Mouse (Mus musculus) right cerebral cortex, postnatal 4 days (tissue): ENCODE measurements around the gene Cflar.

Experiments used
- DNase-seq: peaks from one replicate; pipeline ENCODE4 v3.0.0-alpha.2; 2022

The Cflar gene

GRCm38 (mm10) chr1:58713081-58713892, 2.0 kb downstream of the Cflar start:
- peak; percentile 37 for DNase-seq

- peak; percentile 36 for DNase-seq
Observed at GRCm38 (mm10) chr1:58713893-58714231, 2.6 kb downstream of the Cflar start.

DNA sequence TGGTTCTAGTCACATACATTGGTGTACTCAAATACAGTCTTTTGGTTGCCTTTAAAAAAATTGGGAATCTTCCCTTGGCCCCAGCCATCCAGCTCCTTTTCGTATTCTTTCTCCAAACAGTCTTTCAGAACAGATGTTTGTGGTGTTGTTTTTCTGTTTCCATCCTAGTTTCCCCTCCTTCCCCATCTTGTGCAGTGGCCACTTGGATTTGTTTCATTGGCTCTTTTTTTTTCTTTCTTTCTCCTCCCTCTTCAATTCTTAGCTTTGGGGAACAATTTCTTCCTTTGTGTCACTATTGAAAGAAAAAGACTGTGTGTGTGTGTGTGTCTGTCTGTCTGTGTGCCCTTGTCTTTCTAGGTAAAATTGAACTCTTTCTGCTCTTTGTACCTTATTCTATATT, 3.1 kb downstream of the Cflar start:
- DNase-seq = no peak

GRCm38 (mm10) chr1:58715536-58715935, 4.2 kb downstream of the Cflar start:
- DNase-seq = no peak

GRCm38 (mm10) chr1:58716162-58716882, 5.0 kb downstream of the Cflar start:
- no peak for DNase-seq

DNA sequence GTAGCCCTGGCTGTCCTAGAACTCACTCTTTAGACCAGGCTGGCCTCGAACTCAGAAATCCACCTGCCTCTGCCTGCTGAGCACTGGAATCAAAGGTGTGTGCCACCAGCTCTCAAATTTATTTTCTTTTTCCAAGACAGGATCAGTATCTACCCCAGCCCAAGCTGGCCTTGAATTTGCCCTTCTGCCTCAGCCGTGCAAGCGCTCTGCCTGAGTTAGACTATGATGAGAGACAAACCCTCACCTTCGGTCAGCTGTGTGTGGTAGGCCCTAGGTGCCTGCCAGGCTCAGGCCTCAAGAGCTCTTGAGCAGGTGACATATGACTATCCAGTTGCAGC, 5.5 kb downstream of the Cflar start:
- DNase-seq = no peak

GRCm38 (mm10) chr1:58717589-58718270, 6.4 kb downstream of the Cflar start:
- DNase-seq = no peak

DNA sequence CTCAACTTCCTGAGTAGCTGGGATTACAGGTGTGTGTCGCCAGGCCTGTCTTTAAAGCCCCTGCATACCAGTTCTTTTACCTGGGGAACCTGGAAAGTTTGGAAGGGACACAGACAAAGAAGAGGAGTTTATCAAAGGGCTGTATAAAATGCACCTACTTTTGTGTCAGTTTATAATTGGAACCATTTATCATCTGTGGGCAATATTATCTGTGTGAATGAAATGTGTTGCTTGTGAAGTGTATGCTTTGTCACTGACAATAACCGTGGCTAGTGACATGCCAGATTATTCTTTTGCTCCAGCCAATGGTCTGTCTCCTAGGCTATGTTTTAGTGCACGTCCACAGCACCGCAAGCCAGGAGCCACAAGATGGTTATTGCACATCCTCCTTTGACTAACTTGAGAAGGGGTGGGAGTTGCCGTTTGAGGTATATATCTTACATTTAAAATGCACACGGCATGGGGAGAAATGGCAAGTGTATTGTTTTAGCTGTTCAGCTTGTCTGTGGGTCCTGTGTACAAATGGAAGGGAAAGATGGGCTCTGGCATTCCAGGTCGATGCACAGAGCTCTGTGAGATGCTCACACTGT, 8.1 kb downstream of the Cflar start:
- no peak for DNase-seq

- DNase-seq = no peak
Observed at GRCm38 (mm10) chr1:58720090-58720489, 8.8 kb downstream of the Cflar start.

GRCm38 (mm10) chr1:58720988-58721387, 9.7 kb downstream of the Cflar start:
- DNase-seq = no peak

- no peak for DNase-seq
Observed at GRCm38 (mm10) chr1:58722115-58722938, 11.0 kb downstream of the Cflar start.

- DNase-seq = no peak
Observed at GRCm38 (mm10) chr1:58723062-58723808, 11.9 kb downstream of the Cflar start.

GRCm38 (mm10) chr1:58723809-58724405, 12.6 kb downstream of the Cflar start:
- DNase-seq = no peak

DNA sequence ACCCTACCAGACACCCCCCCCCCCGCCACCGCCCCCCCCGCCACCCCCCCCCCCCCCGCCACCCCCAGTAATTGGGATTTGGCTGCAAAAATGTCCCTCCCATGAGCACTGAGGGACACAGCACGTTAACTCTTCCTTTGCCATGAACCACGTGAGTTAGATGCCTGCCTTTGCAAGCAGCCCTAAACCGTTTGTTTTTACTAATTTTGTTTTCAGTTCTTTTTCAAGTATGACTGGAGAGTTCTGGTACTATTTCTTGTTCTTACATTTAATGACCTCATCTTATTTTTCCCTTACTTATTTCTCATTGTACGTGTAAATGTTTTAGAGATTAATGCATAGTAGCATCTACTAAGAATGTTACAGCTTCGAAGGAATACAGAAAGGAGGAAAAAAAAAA, 13.2 kb downstream of the Cflar start:
- DNase-seq = no peak

DNA sequence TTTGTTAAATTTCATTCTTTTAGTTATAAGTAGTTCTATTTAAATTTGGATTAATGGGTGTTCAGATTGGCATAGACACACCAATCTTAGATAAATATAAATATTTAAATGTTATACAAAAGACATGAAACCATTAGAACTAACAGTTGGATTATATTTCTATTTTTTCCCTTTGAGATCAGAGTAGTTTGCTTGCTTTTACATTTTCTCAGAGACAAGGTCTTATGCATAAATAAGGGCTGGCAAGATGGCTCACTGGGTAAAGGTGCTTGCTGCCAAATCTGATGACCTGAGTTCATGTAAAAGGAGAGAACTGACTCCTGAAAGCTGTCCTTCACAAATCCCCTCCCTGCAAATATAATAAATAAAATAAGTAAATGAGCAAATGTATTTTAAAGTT, 13.8 kb downstream of the Cflar start:
- no peak for DNase-seq

DNA sequence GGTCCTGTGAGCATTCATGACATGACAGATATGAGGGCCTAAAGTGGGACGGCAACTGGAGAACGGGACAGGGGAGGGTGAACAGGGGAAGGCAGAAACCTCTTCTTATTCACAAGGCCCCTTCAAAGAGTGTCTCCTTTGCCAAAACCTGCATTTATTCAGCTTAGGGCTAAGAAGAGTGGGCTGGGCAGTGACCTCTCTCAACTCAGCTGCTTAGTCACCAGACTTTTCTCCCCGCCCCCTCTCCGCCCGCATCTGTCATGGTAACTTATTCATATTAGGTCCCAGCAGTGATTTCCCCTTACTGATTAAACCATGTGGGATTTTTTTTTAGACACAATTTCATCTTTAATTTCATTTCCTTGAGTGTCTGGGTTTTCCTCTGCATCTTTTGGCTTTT, 14.5 kb downstream of the Cflar start:
- no peak for DNase-seq

DNA sequence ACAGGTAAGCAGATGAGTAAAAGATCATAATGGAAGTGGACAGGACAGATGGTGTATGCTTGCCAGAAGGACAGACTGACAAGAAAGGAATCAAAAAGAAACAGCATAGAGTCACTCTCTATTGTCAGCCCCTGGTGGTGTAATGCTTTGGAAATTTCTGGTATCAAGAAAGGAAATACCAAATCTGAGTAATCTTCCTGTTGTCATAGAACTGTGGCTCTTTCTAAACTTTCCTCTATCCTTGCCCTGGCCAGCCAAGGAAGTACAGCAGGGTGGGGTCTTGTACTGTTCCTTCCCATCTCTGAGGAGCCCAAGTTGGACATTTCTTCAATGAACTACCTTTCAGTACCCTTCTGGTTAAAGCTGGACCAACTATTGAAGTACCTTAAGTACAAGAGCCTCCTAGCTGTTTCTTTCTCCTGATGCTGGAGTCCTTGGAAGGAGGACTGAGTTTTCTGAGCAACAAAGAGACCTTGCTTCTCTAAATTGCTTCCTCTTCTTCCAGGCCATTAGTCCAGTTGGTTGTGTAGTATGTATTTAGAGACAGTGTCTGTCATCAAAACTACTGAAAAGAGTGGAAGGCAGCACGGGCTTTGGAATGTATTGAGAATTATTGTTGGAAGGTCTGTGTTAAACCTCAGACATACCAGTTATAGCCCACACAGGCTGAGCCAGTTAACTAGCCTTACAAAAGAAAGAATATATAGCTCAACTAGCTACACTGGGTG, 15.9 kb downstream of the Cflar start:
- no peak for DNase-seq

- DNase-seq = no peak
Observed at GRCm38 (mm10) chr1:58727747-58728589, 16.7 kb downstream of the Cflar start.

DNA sequence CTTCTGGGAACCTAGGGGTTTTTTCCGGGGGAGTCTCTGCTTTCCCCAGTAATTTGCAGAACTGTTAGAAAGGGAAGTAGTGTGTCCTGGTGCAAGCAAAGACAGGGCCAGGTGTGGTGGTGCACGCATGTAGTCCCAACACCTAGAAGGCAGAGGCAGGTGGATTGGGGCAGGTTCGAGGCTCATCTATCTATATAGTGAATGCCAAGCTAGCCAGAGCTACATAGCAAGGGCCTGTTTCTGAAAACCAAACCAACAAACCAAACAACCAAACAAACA, 17.2 kb downstream of the Cflar start:
- DNase-seq = no peak

GRCm38 (mm10) chr1:58733636-58734035, 22.3 kb downstream of the Cflar start:
- no peak for DNase-seq
